Comparison of ENCODE assay signal across 13 mouse cellular contexts in genomic region chr17:66711221-66712016, GRCm38 (mm10).
DNase-seq lines count a peak whose midpoint lies in the region; ATAC-seq and TF ChIP-seq lines count a peak whose summit lies in the region.
"Had no signal": no experiment of that assay in that cellular context is flagged by ENCODE, and none has a peak within 500 bp of the region (broad histone marks: within the 10 kb centered on the region; RNA-seq: fewer than 3 reads in every experiment).

No protein-coding gene starts in this region.

- no peaks in the 10 kb centered on the region for H3K27me3 ChIP-seq in kidney, embryonic 16.5 days (ENCODE audit: insufficient read depth, low read length)
- H3K27me3 ChIP-seq in testis, adult 2 months (ENCODE audit: control insufficient read depth, insufficient read depth, low read length): no peaks in the 10 kb centered on the region
- H3K27me3 ChIP-seq in heart, adult 2 months (ENCODE audit: control insufficient read depth, insufficient read depth, low read length): no peaks in the 10 kb centered on the region
- H3K27me3 ChIP-seq: limb, embryonic 13.5 days; Patski had no signal

- no peaks in the 10 kb centered on the region for H3K36me3 ChIP-seq in kidney, embryonic 16.5 days (ENCODE audit: insufficient read depth, low read length)
- H3K36me3 ChIP-seq in testis, adult 2 months (ENCODE audit: control insufficient read depth, insufficient read depth, low read length): no peaks in the 10 kb centered on the region
- H3K36me3 ChIP-seq in heart, adult 2 months (ENCODE audit: control insufficient read depth, insufficient read depth, low read length): no peaks in the 10 kb centered on the region
- H3K36me3 ChIP-seq: limb, embryonic 13.5 days had no signal

- H3K79me2 ChIP-seq in heart, adult 2 months (replicated peaks; ENCODE audit: control insufficient read depth, insufficient read depth, low read length): no peaks in the 10 kb centered on the region

- no peak for TF ChIP-seq EP300 in heart, adult 2 months (IDR thresholded peaks at IDR 0.05; ENCODE audit: insufficient read depth, low read depth, low read length)

- whole genome bisulfite sequencing in kidney, embryonic 16.5 days: 49% methylated on average over 6 of the region's 6 CpGs
- WGBS in heart, adult 2 months: 71% methylated on average over 6 of the region's 6 CpGs

- no peak overlapping the region for H3K4me2 ChIP-seq in kidney, embryonic 16.5 days (replicated peaks; ENCODE audit: low read depth, low read length)
- H3K4me2 ChIP-seq: limb, embryonic 13.5 days had no signal

- H3K27ac ChIP-seq in kidney, embryonic 16.5 days (ENCODE audit: low read length): peak overlapping the region; percentile 47
- H3K27ac ChIP-seq in testis, adult 2 months (ENCODE audit: control insufficient read depth, insufficient read depth, low read depth, low read length): peak overlapping the region; percentile 65
- H3K27ac ChIP-seq in heart, adult 2 months: no peak overlapping the region
- H3K27ac ChIP-seq: limb, embryonic 13.5 days had no signal

- no peak; the same call in 1 of the 2 replicates for TF ChIP-seq POLR2A in testis, adult 2 months (IDR thresholded peaks at IDR 0.05; ENCODE audit: control insufficient read depth, low read depth, low read length)
- TF ChIP-seq POLR2A in heart, adult 2 months (IDR thresholded peaks at IDR 0.05; ENCODE audit: insufficient read depth, low read depth, low read length): no peak

- intact Hi-C loops in heart, adult 2 months (cut with DNase I): no loop called here

- peaks cover 24% of the 10 kb centered on the region for H3K4me1 ChIP-seq in kidney, embryonic 16.5 days (ENCODE audit: insufficient read depth, low read length)
- H3K4me1 ChIP-seq in testis, adult 2 months (ENCODE audit: control insufficient read depth, insufficient read depth, low read length): peaks cover 9% of the 10 kb centered on the region
- no peaks in the 10 kb centered on the region for H3K4me1 ChIP-seq in heart, adult 2 months (ENCODE audit: control insufficient read depth, insufficient read depth, low read length)

- 0 out of 2 replicates have a peak overlapping the region, but pooled peaks have one; percentile 9 for H3K9ac ChIP-seq in kidney, embryonic 16.5 days (replicated peaks; ENCODE audit: low read length)
- no peak overlapping the region for H3K9ac ChIP-seq in heart, adult 2 months (ENCODE audit: low read depth, low read length)
- H3K9ac ChIP-seq: limb, embryonic 13.5 days had no signal

- peak; percentile 68 for ATAC-seq in kidney, embryonic 16.5 days (ENCODE audit: low FRiP score, low TSS enrichment)
- ATAC-seq: Patski had no signal

- H3K9me3 ChIP-seq in kidney, embryonic 16.5 days (ENCODE audit: low read length): no peaks in the 10 kb centered on the region
- H3K9me3 ChIP-seq: limb, embryonic 13.5 days had no signal

- DNase-seq in kidney, adult 9 months: no peak
- DNase-seq in testis, postnatal 14 days (ENCODE audit: low spot score): no peak
- DNase-seq in lung, postnatal 36 days: peak; percentile 47
- DNase-seq in cerebellum, adult 11 months: no peak
- DNase-seq in urinary bladder, adult 18-20 months (ENCODE audit: low spot score in 2 of 2): no peak
- DNase-seq in heart, adult 2 months: no peak
- DNase-seq: adrenal gland, postnatal 10 days; cerebellum, adult 9-10 months; thymus, postnatal 36 days had no signal

- H3K4me3 ChIP-seq in kidney, embryonic 16.5 days (ENCODE audit: low read length): no peak overlapping the region
- H3K4me3 ChIP-seq in testis, adult 2 months (ENCODE audit: control insufficient read depth, low read depth, low read length): no peak overlapping the region
- H3K4me3 ChIP-seq in heart, adult 2 months: no peak overlapping the region
- H3K4me3 ChIP-seq: limb, embryonic 13.5 days had no signal

- no peak for TF ChIP-seq CTCF in testis, adult 2 months (IDR thresholded peaks at IDR 0.05; ENCODE audit: control insufficient read depth, insufficient read depth, insufficient replicate concordance, low read depth, low read length)
- no peak for TF ChIP-seq CTCF in heart, adult 2 months (IDR thresholded peaks at IDR 0.05)
